Mouse (Mus musculus) neural tube, embryonic 11.5 days (tissue): ENCODE measurements around the gene Xkrx. TPM values are rescaled to one million over a fixed set of nuclear protein-coding genes. Genes with fewer than 3 reads are reported as not detected.

Source experiments
- ATAC-seq: fragments of 200-750 bp; cut with Nextera tagmentation; 2 replicates; pipeline ENCODE4 v1.8.0; 2017; ENCODE audit warnings: moderate number of reproducible peaks, mild to moderate bottlenecking, moderate TSS enrichment, moderate library complexity; ENCODE audit not compliant: insufficient read depth, low FRiP score, low TSS enrichment
- DNase-seq: peaks from one replicate; pipeline ENCODE4 v3.0.0-alpha.2; 2015; ENCODE audit warnings: low spot score
- H3K27ac ChIP-seq: fragments of 300-500 bp; sonication (generic); 2 replicates; pipeline ENCODE4 v1.5.1; 2014; ENCODE audit warnings: low read depth, mild to moderate bottlenecking, low read length
- H3K27me3 ChIP-seq: fragments of 300-500 bp; sonication (generic); 2 replicates; pipeline ENCODE4 v1.6.1; 2014; ENCODE audit warnings: mild to moderate bottlenecking, low read length, mixed read lengths; ENCODE audit not compliant: control insufficient read depth, insufficient read depth
- H3K36me3 ChIP-seq: fragments of 300-500 bp; sonication (generic); 2 replicates; pipeline ENCODE4 v1.6.1; 2014; ENCODE audit warnings: mild to moderate bottlenecking, low read length, moderate library complexity, mixed read lengths; ENCODE audit not compliant: control insufficient read depth, insufficient read depth
- H3K4me1 ChIP-seq: fragments of 300-500 bp; sonication (generic); 2 replicates; pipeline ENCODE4 v1.6.1; 2014; ENCODE audit warnings: low read length, mixed read lengths; ENCODE audit not compliant: control insufficient read depth, insufficient read depth
- H3K4me2 ChIP-seq: fragments of 300-500 bp; sonication (generic); 2 replicates; pipeline ENCODE4 v1.6.1; 2014; ENCODE audit warnings: low read depth, mild to moderate bottlenecking, moderate library complexity
- H3K4me3 ChIP-seq: fragments of 300-500 bp; sonication (generic); 2 replicates; pipeline ENCODE4 v1.5.1; 2014; ENCODE audit warnings: low read depth, low read length
- H3K9ac ChIP-seq: fragments of 300-500 bp; sonication (generic); 2 replicates; pipeline ENCODE4 v1.6.1; 2014; ENCODE audit warnings: mild to moderate bottlenecking, low read length
- H3K9me3 ChIP-seq: fragments of 300-500 bp; sonication (generic); 2 replicates; pipeline ENCODE4 v1.6.1; 2016; ENCODE audit warnings: low read length; ENCODE audit not compliant: control insufficient read depth
- WGBS: fragments of 180-500 bp; shearing (Covaris S2); extraction: QIAGEN DNeasy Blood & Tissue Kit; methylation state at CpG from one replicate; pipeline ENCODE4 v1.1.7; 2014; 5-methylcytosine and 5-hydroxymethylcytosine counted together
- polyA plus RNA-seq: library from polyadenylated mRNA; unstranded; fragments of >200 nt; fragmentation: Nextera tagmentation; extraction: Ambion mirVana; gene quantifications from 2 replicates; pipeline ENCODE4 v1.2.1, GENCODE M21; 2014

The Xkrx gene
- polyA plus RNA-seq, 1 experiment from 2014 or later, result not detected

DNA sequence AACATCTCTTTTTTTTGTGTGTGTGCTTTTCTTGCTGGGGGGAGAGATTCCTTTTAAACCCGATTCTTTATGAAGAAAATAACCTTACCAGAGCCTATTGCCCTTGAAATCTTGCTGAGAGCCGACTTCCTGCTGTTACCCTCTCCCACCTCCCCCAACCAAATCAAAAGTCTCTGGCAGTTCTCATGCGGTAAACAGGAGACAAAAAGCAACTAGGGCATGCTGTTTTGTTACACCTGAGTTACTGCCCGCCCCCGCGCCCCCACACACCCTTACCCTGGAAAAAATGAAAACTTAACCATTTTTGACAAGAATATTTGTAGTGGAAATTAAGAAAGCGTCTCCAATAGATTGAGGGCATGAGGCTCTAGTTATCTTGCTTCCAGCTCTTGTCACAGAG is 3.7 kb downstream of the Xkrx start:
- no peak overlapping the region for H3K9ac ChIP-seq
- H3K27me3 ChIP-seq, result 0 out of 2 replicates have a peak, but pooled peaks cover 4% of the 10 kb centered on the region
- H3K9me3 ChIP-seq, result no peaks in the 10 kb centered on the region
- no peak overlapping the region for H3K27ac ChIP-seq
- DNase-seq (no peak), ATAC-seq (no peak)
- no peak overlapping the region for H3K4me3 ChIP-seq
- WGBS, result 41% methylated on average over 7 of the region's 7 CpGs
- H3K4me1 ChIP-seq, result no peaks in the 10 kb centered on the region
- no peak overlapping the region for H3K4me2 ChIP-seq
- H3K36me3 ChIP-seq, result no peaks in the 10 kb centered on the region

DNA sequence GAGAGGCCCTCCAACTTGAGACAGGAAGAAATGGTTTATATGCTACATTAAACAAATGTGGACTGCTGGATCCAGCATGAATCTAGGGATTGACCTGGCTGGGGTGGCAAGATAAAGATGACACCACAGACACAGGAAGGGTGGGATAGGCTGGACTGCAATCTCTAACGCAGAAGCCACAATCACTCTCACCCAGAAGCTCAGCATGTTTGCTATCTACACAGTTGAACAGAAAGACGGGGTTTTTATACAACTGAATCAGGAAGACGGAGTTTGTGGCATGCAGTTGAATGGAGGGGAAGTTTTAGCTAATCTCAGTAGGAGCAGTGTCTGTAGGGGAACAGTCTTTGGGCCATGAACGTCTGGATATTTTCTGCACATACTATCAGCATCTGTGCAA is 19.9 kb downstream of the Xkrx start:
- no peak overlapping the region for H3K4me3 ChIP-seq
- DNase-seq, result no peak

DNA sequence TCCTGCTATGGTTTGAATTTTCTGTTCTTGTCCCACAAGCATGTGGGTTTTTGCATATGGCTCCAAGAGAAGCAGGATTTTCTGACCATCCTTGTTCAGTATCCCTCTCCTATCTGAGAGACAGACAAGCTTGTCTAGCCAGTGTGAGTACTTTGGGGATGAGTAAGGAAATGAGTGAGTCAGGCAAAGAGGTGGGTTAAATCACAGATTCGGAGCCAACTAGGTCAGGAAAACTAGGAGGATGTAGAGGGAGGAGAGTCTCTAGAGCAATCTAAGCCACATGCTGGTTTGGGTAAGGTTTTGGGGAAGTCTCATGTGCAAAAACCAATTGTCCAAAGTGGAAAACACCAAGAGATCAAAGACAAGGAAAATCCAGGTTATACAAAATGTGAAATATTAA is 20.3 kb downstream of the Xkrx start:
- H3K36me3 ChIP-seq, result no peaks in the 10 kb centered on the region
- DNase-seq (no peak), ATAC-seq (no peak)
- no peak overlapping the region for H3K4me3 ChIP-seq
- no peak overlapping the region for H3K4me2 ChIP-seq
- no peak overlapping the region for H3K27ac ChIP-seq
- H3K4me1 ChIP-seq, result no peaks in the 10 kb centered on the region
- no peaks in the 10 kb centered on the region for H3K9me3 ChIP-seq
- no peaks in the 10 kb centered on the region for H3K27me3 ChIP-seq
- H3K9ac ChIP-seq, result no peak overlapping the region
- 95% methylated on average over 1 of the region's 1 CpGs for WGBS

More for the DNA sequence above, 19.9 kb downstream of the Xkrx start:
- WGBS, result 87% methylated on average over 4 of the region's 4 CpGs
- H3K27ac ChIP-seq, result no peak overlapping the region
- no peak overlapping the region for H3K4me2 ChIP-seq
- H3K4me1 ChIP-seq, result no peaks in the 10 kb centered on the region
- no peaks in the 10 kb centered on the region for H3K36me3 ChIP-seq
- no peaks in the 10 kb centered on the region for H3K9me3 ChIP-seq
- no peaks in the 10 kb centered on the region for H3K27me3 ChIP-seq
- no peak overlapping the region for H3K9ac ChIP-seq
- ATAC-seq, result no peak

DNA sequence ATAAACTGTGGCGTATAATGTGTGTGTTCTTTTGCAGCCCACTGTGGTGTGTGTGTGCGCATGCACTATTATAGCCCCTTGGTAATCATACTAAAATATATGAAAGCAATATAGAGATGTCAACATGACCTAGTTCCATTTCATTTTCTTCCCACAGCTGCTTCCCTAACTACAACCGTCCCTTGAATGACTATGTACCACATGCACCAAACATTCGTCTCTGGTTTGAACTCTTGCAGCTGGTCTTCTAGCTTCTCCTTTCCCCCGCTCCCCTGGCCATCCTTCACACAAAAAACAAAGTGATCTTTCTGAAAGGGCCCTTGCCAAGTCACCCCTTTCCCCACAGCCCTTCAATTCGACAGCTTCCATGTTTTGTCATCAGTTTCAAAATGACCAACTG is 21.9 kb downstream of the Xkrx start:
- no peaks in the 10 kb centered on the region for H3K4me1 ChIP-seq
- H3K27me3 ChIP-seq, result no peaks in the 10 kb centered on the region
- H3K9ac ChIP-seq, result no peak overlapping the region
- DNase-seq (no peak), ATAC-seq (no peak)
- H3K4me2 ChIP-seq, result no peak overlapping the region
- H3K4me3 ChIP-seq, result no peak overlapping the region
- no peaks in the 10 kb centered on the region for H3K9me3 ChIP-seq
- H3K36me3 ChIP-seq, result no peaks in the 10 kb centered on the region
- WGBS, result 87% methylated on average over 6 of the region's 6 CpGs
- H3K27ac ChIP-seq, result no peak overlapping the region

DNA sequence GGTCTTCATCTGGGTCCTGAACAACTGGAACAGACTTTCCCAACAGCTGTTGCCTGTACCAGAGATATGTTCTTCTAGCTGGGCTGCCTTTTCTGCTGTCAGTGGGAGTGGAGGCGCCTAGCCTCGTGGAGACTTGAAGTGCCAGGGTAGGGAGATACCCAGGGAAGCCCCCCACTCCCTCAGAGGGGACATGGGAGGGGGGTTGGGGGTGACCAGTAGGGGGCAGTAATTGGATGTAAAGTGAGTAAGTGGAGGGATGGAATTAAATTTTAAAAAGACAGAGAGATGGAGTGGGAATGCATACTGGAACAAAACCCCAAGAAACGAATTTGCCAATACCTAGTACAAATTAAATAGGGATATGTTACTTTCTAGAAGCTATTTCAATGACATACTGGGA is 28.1 kb downstream of the Xkrx start:
- DNase-seq (no peak), ATAC-seq (no peak)
- no peaks in the 10 kb centered on the region for H3K36me3 ChIP-seq
- no peak overlapping the region for H3K27ac ChIP-seq
- WGBS, result 52% methylated on average over 3 of the region's 3 CpGs
- H3K27me3 ChIP-seq, result no peaks in the 10 kb centered on the region
- H3K4me2 ChIP-seq, result no peak overlapping the region
- H3K9ac ChIP-seq, result no peak overlapping the region
- no peaks in the 10 kb centered on the region for H3K4me1 ChIP-seq
- no peaks in the 10 kb centered on the region for H3K9me3 ChIP-seq
- no peak overlapping the region for H3K4me3 ChIP-seq

DNA sequence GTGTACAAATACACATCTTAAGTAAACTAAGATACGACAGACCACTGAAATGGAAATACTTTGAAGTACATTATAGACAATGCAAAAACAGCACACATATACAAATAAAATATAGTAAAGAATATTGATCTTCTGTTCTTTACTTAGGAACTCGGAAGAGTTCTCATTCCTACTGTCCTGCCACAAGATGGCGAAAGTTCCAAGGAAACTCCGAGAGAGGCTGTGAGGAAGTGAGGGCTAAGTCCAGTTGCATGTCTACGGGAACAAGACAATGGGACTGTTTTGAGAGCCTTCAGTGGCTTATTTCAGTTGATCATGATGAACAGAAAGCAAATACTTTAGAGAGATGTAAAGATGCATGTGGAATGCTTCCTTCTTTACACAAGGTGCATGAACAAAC is 29.6 kb downstream of the Xkrx start:
- Histone ChIP-seq H3K36me3 (no peaks in the 10 kb centered on the region), H3K9me3 (no peaks in the 10 kb centered on the region), H3K4me1 (no peaks in the 10 kb centered on the region), H3K9ac (no peak overlapping the region), H3K27me3 (no peaks in the 10 kb centered on the region), H3K4me3 (no peak overlapping the region), H3K4me2 (no peak overlapping the region), H3K27ac (no peak overlapping the region)
- ATAC-seq (no peak), DNase-seq (peak; percentile 25)
- 38% methylated on average over 5 of the region's 5 CpGs for WGBS

DNA sequence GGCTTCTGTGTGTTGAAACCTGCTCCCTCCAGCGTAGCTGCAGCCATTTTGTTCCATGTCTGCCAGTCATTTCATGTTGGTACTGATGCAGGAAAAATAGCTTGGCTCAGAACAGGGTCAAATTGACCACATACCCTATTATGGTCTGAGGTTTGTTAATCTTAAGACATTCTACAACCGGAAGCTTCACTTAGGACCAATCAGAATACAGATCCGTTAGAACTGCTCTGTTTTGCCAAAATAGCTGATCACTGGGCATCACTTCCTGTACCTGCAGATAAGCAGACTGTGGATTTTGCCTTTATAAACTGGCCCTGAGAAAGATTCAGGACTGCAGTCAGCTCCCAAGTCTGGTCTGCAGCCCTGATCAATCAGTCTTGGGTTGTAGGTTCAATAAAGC is 33.3 kb downstream of the Xkrx start:
- H3K9ac ChIP-seq, result no peak overlapping the region
- H3K4me3 ChIP-seq, result no peak overlapping the region
- no peaks in the 10 kb centered on the region for H3K36me3 ChIP-seq
- H3K27me3 ChIP-seq, result no peaks in the 10 kb centered on the region
- H3K27ac ChIP-seq, result no peak overlapping the region
- no peak overlapping the region for H3K4me2 ChIP-seq
- DNase-seq, result no peak
- no peak for ATAC-seq
- H3K4me1 ChIP-seq, result no peaks in the 10 kb centered on the region
- WGBS, result 77% methylated on average over 3 of the region's 3 CpGs
- no peaks in the 10 kb centered on the region for H3K9me3 ChIP-seq

DNA sequence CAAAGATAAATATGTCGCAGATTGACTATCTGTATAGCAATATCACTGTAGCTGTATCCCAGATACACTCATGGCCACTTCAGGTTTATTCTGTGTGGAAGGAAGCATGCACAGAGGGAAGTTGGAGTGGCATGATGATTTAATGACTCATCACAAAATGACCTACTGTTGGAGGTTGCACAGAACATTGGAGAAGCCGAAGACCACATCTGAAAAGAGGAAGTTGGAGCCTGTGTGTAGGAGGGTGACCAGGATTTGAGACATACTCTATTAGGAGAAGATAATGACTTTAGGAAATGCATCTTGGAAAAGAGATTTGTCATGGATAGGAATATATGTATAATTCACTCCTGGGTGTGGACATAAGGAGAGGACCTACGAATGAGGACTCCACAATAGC is 45.5 kb downstream of the Xkrx start:
- no peak overlapping the region for H3K9ac ChIP-seq
- no peaks in the 10 kb centered on the region for H3K27me3 ChIP-seq
- no peaks in the 10 kb centered on the region for H3K9me3 ChIP-seq
- 76% methylated on average over 3 of the region's 3 CpGs for WGBS
- H3K4me1 ChIP-seq, result no peaks in the 10 kb centered on the region
- no peak overlapping the region for H3K4me2 ChIP-seq
- no peak overlapping the region for H3K4me3 ChIP-seq
- no peak for ATAC-seq
- H3K36me3 ChIP-seq, result no peaks in the 10 kb centered on the region
- no peak for DNase-seq
- H3K27ac ChIP-seq, result no peak overlapping the region

DNA sequence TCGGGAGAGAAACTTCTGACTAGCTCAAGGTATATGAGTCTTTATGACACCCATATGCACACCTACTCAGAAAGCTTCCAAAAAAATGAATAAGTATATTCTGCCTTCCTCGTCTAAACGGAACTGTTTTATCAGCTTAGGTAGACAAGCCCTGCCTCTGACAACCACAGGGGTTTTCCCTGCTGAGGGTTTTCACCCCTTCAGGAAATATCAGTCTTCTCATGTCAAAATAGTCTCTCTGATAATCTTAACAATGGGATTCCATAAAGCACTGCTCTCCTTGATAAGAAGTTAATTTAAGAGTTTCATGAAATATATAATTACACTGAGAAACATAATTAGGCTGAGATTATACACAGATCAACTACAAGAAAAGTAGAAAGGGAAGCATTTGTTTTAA is 50.1 kb downstream of the Xkrx start:
- 92% methylated on average over 3 of the region's 3 CpGs for WGBS
- H3K9me3 ChIP-seq, result no peaks in the 10 kb centered on the region
- no peaks in the 10 kb centered on the region for H3K27me3 ChIP-seq
- H3K4me3 ChIP-seq, result no peak overlapping the region
- no peak overlapping the region for H3K9ac ChIP-seq
- ATAC-seq (no peak), DNase-seq (no peak)
- no peak overlapping the region for H3K4me2 ChIP-seq
- H3K36me3 ChIP-seq, result no peaks in the 10 kb centered on the region
- no peak overlapping the region for H3K27ac ChIP-seq
- H3K4me1 ChIP-seq, result no peaks in the 10 kb centered on the region
